Mouse (Mus musculus): Measurements from ENCODE around the gene Tpsb2. TPM values are rescaled to one million over a fixed set of nuclear protein-coding genes. Genes with fewer than 3 reads are reported as not detected.

Tpsb2 gene
- polyA plus RNA-seq, 1 experiment from 2014 or later = 2.0 TPM

DNA sequence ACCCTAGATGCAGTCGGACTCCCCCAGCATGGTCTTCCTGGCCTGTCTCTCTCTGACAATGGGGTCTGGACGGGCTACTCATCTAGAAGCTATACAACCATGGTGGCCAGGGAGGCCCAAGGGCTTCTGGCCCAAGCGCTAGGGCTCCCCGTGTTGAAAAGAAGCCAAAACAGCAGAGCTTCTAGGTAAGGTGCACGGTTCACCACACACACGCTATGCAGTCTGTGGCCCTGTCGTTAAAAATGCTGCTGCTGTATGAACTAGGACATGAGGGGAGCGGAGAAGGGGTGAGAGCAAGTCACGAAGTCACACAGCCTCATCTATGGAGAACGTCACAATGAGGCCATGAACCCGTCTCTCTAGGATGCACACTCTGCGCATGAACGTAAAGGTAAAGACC, 36.1 kb downstream of the Tpsb2 start:
- H3K4me2 ChIP-seq (replicated peaks; ENCODE audit: low read depth, low read length) = no peak overlapping the region
- H3K9me3 ChIP-seq (ENCODE audit: low read length) = no peaks in the 10 kb centered on the region
- H3K36me3 ChIP-seq (ENCODE audit: insufficient read depth, low read length) = no peaks in the 10 kb centered on the region
- no peaks in the 10 kb centered on the region for H3K27me3 ChIP-seq (ENCODE audit: insufficient read depth, low read length)
- H3K4me3 ChIP-seq (ENCODE audit: low read length) = no peak overlapping the region
- WGBS = 67% methylated on average over 13 of the region's 13 CpGs
- no peak for ATAC-seq (ENCODE audit: low FRiP score, low TSS enrichment)
- no peak overlapping the region for H3K9ac ChIP-seq (replicated peaks; ENCODE audit: low read length)
- H3K4me1 ChIP-seq (ENCODE audit: insufficient read depth, low read length) = peaks cover 36% of the 10 kb centered on the region
- 0 out of 2 replicates have a peak overlapping the region, but pooled peaks have one; percentile 10 for H3K27ac ChIP-seq (ENCODE audit: low read length)

DNA sequence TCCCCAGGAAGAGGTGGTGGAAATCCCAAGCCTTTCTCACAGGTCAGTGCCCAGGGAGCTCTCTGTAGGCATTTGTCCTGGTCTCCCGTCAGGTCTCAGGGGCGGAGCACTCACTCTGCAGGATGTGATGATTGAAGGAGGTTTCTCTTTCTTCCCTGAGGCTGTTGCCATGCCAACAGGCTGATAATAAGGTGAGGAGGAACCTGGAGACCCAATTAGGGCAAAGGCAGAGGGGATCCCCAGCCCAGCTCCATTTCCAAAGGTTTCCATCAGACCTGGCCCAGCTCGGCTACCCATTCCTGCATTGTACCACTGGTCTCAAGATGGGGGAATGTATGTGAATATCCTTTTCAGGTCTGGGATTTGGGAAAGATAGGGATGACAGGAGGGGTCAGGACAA, 38.1 kb downstream of the Tpsb2 start:
- no peaks in the 10 kb centered on the region for H3K27me3 ChIP-seq (ENCODE audit: insufficient read depth, low read length)
- peaks cover 36% of the 10 kb centered on the region for H3K4me1 ChIP-seq (ENCODE audit: insufficient read depth, low read length)
- no peak overlapping the region for H3K4me3 ChIP-seq (ENCODE audit: low read length)
- H3K4me2 ChIP-seq (replicated peaks; ENCODE audit: low read depth, low read length) = no peak overlapping the region
- H3K36me3 ChIP-seq (ENCODE audit: insufficient read depth, low read length) = no peaks in the 10 kb centered on the region
- H3K9me3 ChIP-seq (ENCODE audit: low read length) = no peaks in the 10 kb centered on the region
- WGBS = 54% methylated on average over 3 of the region's 3 CpGs
- no peak overlapping the region for H3K27ac ChIP-seq (ENCODE audit: low read length)
- ATAC-seq (ENCODE audit: low FRiP score, low TSS enrichment) = no peak
- no peak overlapping the region for H3K9ac ChIP-seq (replicated peaks; ENCODE audit: low read length)

DNA sequence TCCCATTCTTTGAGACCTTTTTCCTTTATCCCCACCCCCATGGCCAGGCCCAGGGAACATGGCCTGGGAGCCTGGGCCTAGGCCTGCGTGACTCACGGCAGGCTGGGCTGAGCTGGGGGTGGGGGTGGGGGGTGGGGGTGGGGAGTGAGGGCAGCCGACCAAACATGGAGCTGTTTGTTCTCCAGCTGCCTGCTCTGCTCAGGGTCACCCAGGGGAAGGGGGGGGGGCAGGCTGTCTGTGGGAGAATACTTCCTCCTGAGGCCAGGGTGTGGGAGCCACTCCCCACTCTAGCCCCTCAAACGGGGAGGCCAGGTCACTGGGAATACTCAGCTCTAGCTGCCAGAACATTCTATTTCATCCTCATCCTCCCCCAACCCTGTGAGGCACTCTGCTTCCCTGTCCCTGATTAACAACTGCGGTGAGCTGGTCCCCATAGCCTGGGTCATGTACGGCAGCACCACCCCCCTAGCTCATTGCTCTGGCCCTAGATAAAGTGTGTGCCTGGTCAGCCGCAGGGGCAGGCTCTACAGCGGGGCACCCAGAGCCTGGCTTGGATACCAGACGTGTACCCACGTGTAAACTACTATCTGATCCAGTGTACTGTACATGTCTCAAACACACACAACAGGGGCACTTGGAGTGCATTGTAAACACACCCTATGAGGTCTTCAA, 39.3 kb downstream of the Tpsb2 start:
- Histone ChIP-seq H3K4me3 (ENCODE audit: low read length) (no peak overlapping the region), H3K27ac (ENCODE audit: low read length) (peak overlapping the region; percentile 55; the same call in 1 of the 2 replicates), H3K4me2 (replicated peaks; ENCODE audit: low read depth, low read length) (0 out of 2 replicates have a peak overlapping the region, but pooled peaks have one; percentile 6), H3K9me3 (ENCODE audit: low read length) (no peaks in the 10 kb centered on the region), H3K27me3 (ENCODE audit: insufficient read depth, low read length) (no peaks in the 10 kb centered on the region), H3K4me1 (ENCODE audit: insufficient read depth, low read length) (peaks cover 42% of the 10 kb centered on the region), H3K9ac (replicated peaks; ENCODE audit: low read length) (no peak overlapping the region), H3K36me3 (ENCODE audit: insufficient read depth, low read length) (no peaks in the 10 kb centered on the region)
- ATAC-seq (ENCODE audit: low FRiP score, low TSS enrichment) = peak; percentile 56
- 5% methylated on average over 10 of the region's 10 CpGs for WGBS

DNA sequence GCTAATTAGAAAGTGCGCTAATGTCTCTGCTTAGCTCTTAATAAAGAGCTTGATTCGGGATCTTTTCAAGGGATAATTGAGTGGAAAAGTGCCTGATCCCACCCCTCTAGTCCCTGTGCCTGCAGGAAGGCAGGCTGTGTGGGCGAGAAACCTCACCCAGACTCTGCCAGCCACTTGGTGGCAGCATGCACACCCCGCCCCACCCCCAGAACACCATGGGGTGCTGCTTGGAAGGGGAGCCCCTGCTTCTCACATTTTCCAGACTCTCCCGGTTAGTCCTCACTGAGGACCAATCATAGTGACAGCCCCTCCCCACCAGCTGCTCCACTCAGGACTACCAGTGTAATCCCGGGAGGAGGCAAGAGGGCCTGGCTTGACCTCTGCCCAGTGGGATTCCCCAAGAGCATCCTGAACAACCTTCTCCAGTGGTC, 39.9 kb downstream of the Tpsb2 start:
- ATAC-seq (ENCODE audit: low FRiP score, low TSS enrichment) = no peak
- no peaks in the 10 kb centered on the region for H3K27me3 ChIP-seq (ENCODE audit: insufficient read depth, low read length)
- no peak overlapping the region for H3K4me2 ChIP-seq (replicated peaks; ENCODE audit: low read depth, low read length)
- H3K9ac ChIP-seq (replicated peaks; ENCODE audit: low read length) = no peak overlapping the region
- H3K4me3 ChIP-seq (ENCODE audit: low read length) = no peak overlapping the region
- H3K9me3 ChIP-seq (ENCODE audit: low read length) = no peaks in the 10 kb centered on the region
- H3K27ac ChIP-seq (ENCODE audit: low read length) = peak overlapping the region; percentile 55; the same call in 1 of the 2 replicates
- peaks cover 42% of the 10 kb centered on the region for H3K4me1 ChIP-seq (ENCODE audit: insufficient read depth, low read length)
- 24% methylated on average over 6 of the region's 6 CpGs for WGBS
- H3K36me3 ChIP-seq (ENCODE audit: insufficient read depth, low read length) = no peaks in the 10 kb centered on the region

DNA sequence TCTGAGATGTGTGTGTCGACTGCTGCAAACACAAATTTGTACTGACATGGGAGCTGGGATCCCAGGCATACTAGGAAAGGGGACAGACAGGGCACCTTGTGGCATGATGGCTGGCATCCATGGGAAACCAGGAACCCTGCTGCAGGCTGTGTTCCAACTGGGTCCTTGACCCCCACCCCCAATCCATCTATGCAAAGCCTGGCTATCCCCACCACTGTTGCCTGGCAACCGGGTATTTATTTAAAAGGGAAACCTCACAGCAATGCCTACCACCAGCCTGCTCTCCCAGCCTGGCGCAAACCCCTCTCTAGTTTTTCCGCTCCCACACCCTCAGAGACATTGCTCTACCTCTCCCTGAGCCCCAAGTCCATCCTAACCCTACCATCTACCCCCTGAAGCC, 41.2 kb downstream of the Tpsb2 start:
- Histone ChIP-seq H3K9ac (replicated peaks; ENCODE audit: low read length) (no peak overlapping the region), H3K4me2 (replicated peaks; ENCODE audit: low read depth, low read length) (no peak overlapping the region), H3K27ac (ENCODE audit: low read length) (no peak overlapping the region), H3K4me1 (ENCODE audit: insufficient read depth, low read length) (peaks cover 38% of the 10 kb centered on the region), H3K27me3 (ENCODE audit: insufficient read depth, low read length) (no peaks in the 10 kb centered on the region), H3K4me3 (ENCODE audit: low read length) (no peak overlapping the region), H3K36me3 (ENCODE audit: insufficient read depth, low read length) (no peaks in the 10 kb centered on the region), H3K9me3 (ENCODE audit: low read length) (no peaks in the 10 kb centered on the region)
- ATAC-seq (ENCODE audit: low FRiP score, low TSS enrichment) = no peak
- 83% methylated on average over 4 of the region's 4 CpGs for WGBS

DNA sequence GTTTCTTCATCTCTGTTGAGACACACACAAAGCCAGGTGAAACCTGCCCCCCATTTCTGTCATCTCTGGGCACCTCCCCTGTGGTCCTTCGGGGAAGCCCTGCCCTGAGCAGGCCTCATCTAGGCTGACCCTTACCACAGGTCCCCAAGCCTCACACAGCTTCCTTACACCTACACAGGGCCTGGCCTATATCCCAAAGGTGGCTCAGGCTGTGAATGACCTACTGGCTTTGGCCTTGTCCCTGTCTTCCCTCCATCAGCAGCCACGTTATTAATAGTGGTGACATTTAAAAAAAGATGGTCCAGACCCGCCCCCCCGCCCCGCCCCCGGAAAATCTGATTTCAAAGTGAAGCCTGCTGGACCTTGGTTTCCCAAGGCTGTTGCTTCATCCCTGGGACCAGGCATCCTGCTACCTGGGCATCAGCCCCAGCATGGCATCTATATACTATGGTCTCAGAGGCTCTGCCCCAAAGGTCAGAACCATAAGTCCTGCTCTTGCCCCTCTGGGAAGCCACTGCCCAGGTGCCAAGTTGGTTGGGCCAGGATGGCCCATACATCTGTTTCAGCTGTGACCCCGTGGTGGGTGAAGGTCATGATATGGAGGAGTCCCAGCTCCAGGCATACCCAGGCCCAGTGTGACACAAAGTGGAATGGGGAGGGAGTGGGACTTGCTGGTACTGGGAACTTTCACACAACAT, 42.3 kb downstream of the Tpsb2 start:
- ATAC-seq (ENCODE audit: low FRiP score, low TSS enrichment) = no peak
- Histone ChIP-seq H3K36me3 (ENCODE audit: insufficient read depth, low read length) (no peaks in the 10 kb centered on the region), H3K27ac (ENCODE audit: low read length) (no peak overlapping the region), H3K4me3 (ENCODE audit: low read length) (no peak overlapping the region), H3K9me3 (ENCODE audit: low read length) (no peaks in the 10 kb centered on the region), H3K9ac (replicated peaks; ENCODE audit: low read length) (no peak overlapping the region), H3K27me3 (ENCODE audit: insufficient read depth, low read length) (no peaks in the 10 kb centered on the region), H3K4me1 (ENCODE audit: insufficient read depth, low read length) (peaks cover 33% of the 10 kb centered on the region), H3K4me2 (replicated peaks; ENCODE audit: low read depth, low read length) (no peak overlapping the region)
- WGBS = 80% methylated on average over 7 of the region's 7 CpGs

DNA sequence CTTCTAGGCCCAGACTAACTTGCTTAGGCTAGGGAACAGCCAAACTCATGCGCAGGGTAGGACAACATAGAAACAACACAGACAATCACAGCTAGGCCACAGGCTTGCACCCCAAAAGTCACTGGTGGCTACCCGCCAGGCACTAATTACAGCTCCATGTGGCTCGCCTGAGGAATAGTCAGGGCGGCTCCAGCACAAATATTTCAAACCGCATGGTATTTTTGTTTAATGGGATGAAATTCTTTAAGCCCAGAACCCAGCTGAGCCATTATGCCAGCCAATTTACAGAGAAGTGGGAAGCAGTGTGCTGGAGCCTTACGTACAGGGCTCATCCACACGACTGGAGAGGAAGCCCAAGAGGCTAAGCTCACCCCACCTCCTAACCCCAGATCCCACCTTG, 43.5 kb downstream of the Tpsb2 start:
- Histone ChIP-seq H3K4me1 (ENCODE audit: insufficient read depth, low read length) (peaks cover 42% of the 10 kb centered on the region), H3K36me3 (ENCODE audit: insufficient read depth, low read length) (no peaks in the 10 kb centered on the region), H3K9ac (replicated peaks; ENCODE audit: low read length) (no peak overlapping the region), H3K27ac (ENCODE audit: low read length) (no peak overlapping the region), H3K4me3 (ENCODE audit: low read length) (no peak overlapping the region), H3K9me3 (ENCODE audit: low read length) (no peaks in the 10 kb centered on the region), H3K27me3 (ENCODE audit: insufficient read depth, low read length) (no peaks in the 10 kb centered on the region), H3K4me2 (replicated peaks; ENCODE audit: low read depth, low read length) (no peak overlapping the region)
- ATAC-seq (ENCODE audit: low FRiP score, low TSS enrichment) = no peak
- 78% methylated on average over 7 of the region's 7 CpGs for WGBS

DNA sequence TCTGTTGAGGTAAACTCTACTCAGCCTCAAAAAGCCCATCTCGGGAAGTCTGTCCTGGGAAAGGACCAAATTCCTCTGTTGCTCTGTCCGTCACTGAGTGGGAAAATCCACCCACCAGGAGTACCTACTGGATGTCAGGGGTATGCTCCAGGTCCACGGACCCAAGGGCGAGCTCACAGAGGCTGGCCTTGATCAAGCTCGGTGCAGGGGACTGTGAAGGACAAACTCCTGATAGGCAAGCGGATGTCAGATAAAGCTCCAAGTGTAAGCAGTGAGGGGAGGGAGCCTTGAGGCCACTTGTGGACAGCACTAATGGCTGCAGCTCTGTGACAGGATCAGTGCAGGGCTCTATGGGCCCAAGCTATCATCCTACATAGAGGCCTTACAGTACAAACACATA, 44.1 kb downstream of the Tpsb2 start:
- peaks cover 42% of the 10 kb centered on the region for H3K4me1 ChIP-seq (ENCODE audit: insufficient read depth, low read length)
- H3K9ac ChIP-seq (replicated peaks; ENCODE audit: low read length) = no peak overlapping the region
- no peak overlapping the region for H3K27ac ChIP-seq (ENCODE audit: low read length)
- no peaks in the 10 kb centered on the region for H3K36me3 ChIP-seq (ENCODE audit: insufficient read depth, low read length)
- no peak overlapping the region for H3K4me3 ChIP-seq (ENCODE audit: low read length)
- no peaks in the 10 kb centered on the region for H3K27me3 ChIP-seq (ENCODE audit: insufficient read depth, low read length)
- 69% methylated on average over 6 of the region's 6 CpGs for WGBS
- no peaks in the 10 kb centered on the region for H3K9me3 ChIP-seq (ENCODE audit: low read length)
- ATAC-seq (ENCODE audit: low FRiP score, low TSS enrichment) = no peak
- H3K4me2 ChIP-seq (replicated peaks; ENCODE audit: low read depth, low read length) = no peak overlapping the region

DNA sequence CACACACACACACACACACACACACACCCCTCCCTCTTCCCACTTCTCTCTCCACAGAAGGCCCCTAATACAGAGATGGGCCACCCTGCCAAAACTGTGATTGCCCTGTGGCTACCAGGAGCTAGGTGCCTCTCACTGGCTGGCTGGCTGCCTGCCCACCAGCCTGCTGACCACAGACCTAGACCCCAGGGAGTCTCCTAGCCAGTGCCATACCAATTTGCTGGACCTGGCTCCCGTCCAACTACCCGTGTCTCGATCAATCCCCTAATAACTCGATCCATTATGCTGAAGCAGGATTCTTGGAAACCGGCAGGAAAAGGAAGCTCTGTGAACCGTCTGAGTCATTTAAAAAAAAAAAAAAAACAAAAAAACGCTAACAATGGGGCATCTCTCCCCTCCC, 44.7 kb downstream of the Tpsb2 start:
- H3K36me3 ChIP-seq (ENCODE audit: insufficient read depth, low read length) = no peaks in the 10 kb centered on the region
- no peaks in the 10 kb centered on the region for H3K27me3 ChIP-seq (ENCODE audit: insufficient read depth, low read length)
- no peak overlapping the region for H3K9ac ChIP-seq (replicated peaks; ENCODE audit: low read length)
- no peak for ATAC-seq (ENCODE audit: low FRiP score, low TSS enrichment)
- peaks cover 42% of the 10 kb centered on the region for H3K4me1 ChIP-seq (ENCODE audit: insufficient read depth, low read length)
- H3K9me3 ChIP-seq (ENCODE audit: low read length) = no peaks in the 10 kb centered on the region
- no peak overlapping the region for H3K4me3 ChIP-seq (ENCODE audit: low read length)
- WGBS = 44% methylated on average over 7 of the region's 7 CpGs
- no peak overlapping the region for H3K4me2 ChIP-seq (replicated peaks; ENCODE audit: low read depth, low read length)
- no peak overlapping the region for H3K27ac ChIP-seq (ENCODE audit: low read length)

DNA sequence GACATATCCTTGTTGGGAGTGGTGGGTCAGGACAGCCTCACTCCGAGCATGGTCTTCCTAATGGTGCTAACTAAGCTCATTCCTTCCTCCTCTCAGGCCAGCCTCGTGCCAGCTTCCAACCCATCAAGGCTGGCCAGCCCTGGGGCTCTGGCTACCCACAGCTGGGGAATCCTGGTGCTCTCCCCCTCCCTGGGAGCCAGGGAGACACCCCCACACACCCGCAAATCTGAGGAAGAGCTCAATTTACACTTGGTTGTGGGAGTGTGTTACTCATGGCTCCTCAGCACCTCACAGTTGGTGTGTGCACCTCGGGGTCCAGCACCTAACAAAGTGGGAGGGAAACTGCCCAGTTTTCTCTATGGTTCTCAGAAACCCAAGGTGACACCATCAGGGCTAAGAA, 45.1 kb downstream of the Tpsb2 start:
- 33% methylated on average over 4 of the region's 4 CpGs for WGBS
- no peaks in the 10 kb centered on the region for H3K9me3 ChIP-seq (ENCODE audit: low read length)

More for the DNA sequence above, 45.1 kb downstream of the Tpsb2 start:
- no peak for ATAC-seq (ENCODE audit: low FRiP score, low TSS enrichment)
- H3K4me2 ChIP-seq (replicated peaks; ENCODE audit: low read depth, low read length) = no peak overlapping the region
- H3K36me3 ChIP-seq (ENCODE audit: insufficient read depth, low read length) = no peaks in the 10 kb centered on the region
- H3K27me3 ChIP-seq (ENCODE audit: insufficient read depth, low read length) = no peaks in the 10 kb centered on the region
- H3K9ac ChIP-seq (replicated peaks; ENCODE audit: low read length) = no peak overlapping the region
- H3K4me1 ChIP-seq (ENCODE audit: insufficient read depth, low read length) = peaks cover 42% of the 10 kb centered on the region
- no peak overlapping the region for H3K4me3 ChIP-seq (ENCODE audit: low read length)
- no peak overlapping the region for H3K27ac ChIP-seq (ENCODE audit: low read length)

All from kidney, embryonic 16.5 days (tissue).